Mouse (Mus musculus) spleen, postnatal 14 days (tissue): ENCODE data around the gene Card14.

ENCODE experiments used
- DNase-seq, 2 experiments: peaks; one replicate each; pipeline ENCODE4 v3.0.0; 2021 to 2022; ENCODE audit warnings: low spot score in 2 of 2

Gene Card14

DNA sequence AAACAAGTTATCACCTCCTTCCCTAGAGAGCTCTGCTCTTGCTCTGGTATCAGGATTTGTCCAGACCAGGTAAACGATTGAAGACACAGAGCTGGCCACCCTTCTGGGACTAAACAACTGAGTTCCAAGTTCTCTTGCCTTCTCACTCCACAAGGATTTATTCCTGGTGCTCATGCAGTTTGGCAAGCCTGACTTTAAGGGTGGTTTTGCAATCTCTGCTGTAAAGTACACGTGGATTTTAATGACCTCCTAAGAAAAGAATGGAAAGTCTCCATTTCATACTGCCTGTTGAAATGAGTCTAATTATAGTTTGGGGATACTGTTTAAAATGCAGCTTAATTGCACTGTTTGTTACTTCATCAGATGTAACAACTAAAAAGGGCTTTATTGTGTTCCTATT lies 6.6 kb upstream of the Card14 start:
- no peak for DNase-seq

- peak in 1 of 2 experiments; percentile 30 for DNase-seq
These were observed 2.5 kb upstream of the Card14 start for GRCm38 (mm10) chr11:119304904-119305712.

- no peak for DNase-seq
These were observed 558 bp upstream of the Card14 start for GRCm38 (mm10) chr11:119306762-119307657.

DNA sequence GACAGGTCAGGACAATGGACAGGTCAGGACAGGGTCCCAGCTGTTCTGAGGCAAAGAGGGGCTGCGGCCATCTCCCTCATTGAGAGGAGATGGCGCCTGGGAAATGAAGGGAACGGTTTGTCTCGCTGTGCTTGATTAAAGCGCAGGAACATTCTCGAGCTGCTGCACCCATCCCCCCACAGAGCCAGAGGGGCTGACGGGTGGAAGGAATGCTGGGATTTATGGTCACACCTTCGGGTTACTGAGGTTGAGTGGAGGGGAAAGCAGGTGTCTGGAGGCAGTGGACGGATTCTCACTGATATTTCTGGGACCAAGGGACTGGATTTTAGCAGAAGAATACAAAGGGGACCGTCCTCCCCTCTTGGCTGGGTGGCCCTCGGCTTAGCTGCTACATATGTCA lies 348 bp downstream of the Card14 start:
- DNase-seq: no peak

DNA sequence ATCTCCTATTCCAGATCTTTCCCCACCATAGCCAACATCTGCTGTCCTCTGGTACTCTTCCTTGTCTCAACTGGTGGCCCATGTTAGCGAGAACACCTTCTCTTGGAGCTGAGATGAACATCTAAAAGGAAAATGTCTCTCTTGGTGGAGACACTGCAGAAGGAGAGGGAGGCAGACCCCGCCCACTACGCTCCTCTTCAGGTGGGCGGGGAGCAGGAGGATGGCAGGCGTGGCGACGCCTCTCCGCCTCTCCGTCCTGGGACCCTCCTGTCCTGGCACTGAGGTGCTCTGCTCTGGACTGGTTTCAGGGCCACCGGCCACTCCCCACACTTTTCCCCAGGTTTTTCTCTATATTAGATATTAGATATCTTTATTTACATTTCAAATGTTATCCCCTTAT lies 3.1 kb downstream of the Card14 start:
- no peak for DNase-seq

DNA sequence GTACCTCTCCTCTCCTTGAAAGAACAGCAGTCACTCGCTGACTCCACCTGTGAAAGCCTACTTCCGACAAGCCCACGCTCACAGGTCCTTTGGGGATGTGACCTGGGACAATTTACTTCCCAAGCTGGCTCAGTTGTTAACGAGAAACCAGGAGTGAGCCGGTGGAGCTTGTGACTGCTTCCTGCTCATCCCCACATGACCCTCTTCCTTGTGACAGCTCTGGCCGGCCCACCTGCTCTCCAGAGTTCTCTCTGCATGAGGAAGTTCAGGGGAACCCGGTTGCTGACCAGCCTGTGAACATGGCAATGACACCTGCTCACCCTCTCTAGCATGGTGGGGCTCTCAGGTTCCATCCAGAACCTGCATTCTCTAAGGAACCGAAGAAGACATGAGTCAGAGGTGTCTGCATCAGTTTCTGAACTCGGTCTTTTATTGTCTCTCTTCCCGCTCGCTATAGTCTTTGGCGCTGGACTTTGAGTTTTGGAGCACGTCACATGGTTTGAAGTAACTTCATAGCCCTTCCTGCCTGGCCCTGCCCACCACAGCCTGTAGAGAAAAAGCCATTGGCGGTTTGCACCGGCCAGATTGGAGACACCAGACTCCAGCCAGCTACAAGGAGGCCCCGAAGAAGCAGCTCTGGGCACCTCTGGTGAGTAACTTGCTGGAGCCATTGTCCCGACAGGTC lies 6.8 kb downstream of the Card14 start:
- no peak for DNase-seq

DNA sequence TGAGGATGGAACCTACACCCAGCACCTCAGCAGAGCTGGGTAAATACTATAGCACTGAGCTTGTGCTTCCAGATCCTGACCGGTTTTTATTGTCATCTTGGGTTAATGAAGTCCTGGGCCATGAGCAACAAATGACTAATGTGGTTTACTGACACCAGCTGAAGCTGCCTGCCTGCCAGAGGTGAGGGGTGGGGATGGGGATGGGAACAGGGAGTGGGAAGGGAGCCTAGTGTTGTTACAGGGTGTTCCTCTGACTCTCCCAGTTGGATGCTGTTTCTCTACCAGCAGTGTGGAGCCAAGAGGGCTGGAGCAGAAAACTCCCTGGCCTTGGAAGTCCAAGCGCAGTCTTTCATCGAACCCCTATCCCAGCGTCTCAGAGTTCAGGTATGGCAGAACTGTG lies 9.2 kb downstream of the Card14 start:
- DNase-seq: no peak

GRCm38 (mm10) chr11:119322521-119322920 lies 15.0 kb downstream of the Card14 start:
- no peak for DNase-seq

GRCm38 (mm10) chr11:119325068-119325467 lies 17.5 kb downstream of the Card14 start:
- DNase-seq: no peak

DNA sequence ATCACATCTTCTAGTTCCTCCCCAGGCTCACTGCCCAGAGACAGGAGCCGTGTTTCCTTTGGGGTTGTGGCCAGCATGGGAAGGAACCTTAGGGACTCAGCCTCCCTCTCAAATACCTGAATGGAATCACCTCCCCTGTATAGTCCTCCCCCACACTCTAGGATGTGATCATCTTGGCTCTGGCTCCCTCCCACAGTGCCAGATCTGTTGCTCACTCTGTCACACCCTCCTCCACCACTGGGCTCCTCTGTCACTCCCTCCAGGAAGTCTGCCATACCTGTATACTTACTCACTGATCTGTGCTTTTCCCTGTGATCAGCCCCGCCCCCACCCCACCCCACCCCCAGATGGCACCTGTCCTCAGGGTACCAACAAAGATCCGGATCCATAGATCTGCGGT lies 23.0 kb downstream of the Card14 start:
- no peak for DNase-seq

- no peak for DNase-seq
These were observed 24.4 kb downstream of the Card14 start for GRCm38 (mm10) chr11:119331970-119332369.

GRCm38 (mm10) chr11:119338271-119339059 lies 30.9 kb downstream of the Card14 start:
- DNase-seq: no peak

DNA sequence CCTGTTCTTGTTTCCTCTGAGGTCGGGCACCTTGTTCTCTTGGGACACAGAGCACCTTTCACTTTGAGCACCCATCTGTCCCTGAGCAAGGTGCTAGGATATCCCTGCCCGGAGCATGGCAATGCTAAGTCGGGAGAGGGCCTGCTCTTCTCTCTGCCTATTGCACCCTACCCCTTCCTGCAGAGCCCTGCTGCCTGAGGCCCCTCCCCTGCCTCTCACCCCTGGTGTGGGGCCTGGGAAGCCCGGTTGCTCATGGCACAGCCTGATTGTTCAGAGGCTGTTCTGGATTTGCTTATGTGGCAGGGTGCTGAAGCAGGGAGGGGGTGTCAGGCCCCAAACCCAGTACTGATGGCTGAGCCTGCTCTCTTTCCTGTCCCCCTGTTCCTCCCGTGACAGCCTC lies 31.6 kb downstream of the Card14 start:
- no peak for DNase-seq

GRCm38 (mm10) chr11:119339637-119340036 lies 32.1 kb downstream of the Card14 start:
- peak; percentile 54 to 68 for DNase-seq

DNA sequence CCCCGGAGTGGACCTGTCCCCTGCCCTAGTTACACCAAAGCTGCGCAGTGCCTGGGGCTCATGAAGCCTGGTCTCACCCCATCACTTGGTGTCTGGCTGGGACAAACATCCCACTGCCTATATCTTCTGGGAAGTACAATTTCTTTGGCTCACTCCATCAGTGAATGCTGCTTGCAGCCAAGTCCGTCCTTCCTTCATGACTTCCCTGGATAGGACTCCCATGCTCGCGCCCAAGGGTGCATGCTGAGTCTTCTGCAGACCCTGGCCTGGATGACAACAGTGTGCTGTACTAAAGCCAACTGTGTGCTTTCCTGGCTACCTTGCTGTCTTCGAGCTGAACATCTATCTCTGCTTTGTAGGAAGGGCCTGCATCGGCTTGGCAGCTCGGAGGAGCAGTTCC lies 36.6 kb downstream of the Card14 start:
- no peak for DNase-seq

GRCm38 (mm10) chr11:119344865-119345264 lies 37.3 kb downstream of the Card14 start:
- no peak for DNase-seq

GRCm38 (mm10) chr11:119347125-119347524 lies 39.6 kb downstream of the Card14 start:
- no peak for DNase-seq

- no peak for DNase-seq
These were observed 44.5 kb downstream of the Card14 start for GRCm38 (mm10) chr11:119352113-119352512.

- no peak for DNase-seq
These were observed 46.4 kb downstream of the Card14 start for GRCm38 (mm10) chr11:119353946-119354345.

DNA sequence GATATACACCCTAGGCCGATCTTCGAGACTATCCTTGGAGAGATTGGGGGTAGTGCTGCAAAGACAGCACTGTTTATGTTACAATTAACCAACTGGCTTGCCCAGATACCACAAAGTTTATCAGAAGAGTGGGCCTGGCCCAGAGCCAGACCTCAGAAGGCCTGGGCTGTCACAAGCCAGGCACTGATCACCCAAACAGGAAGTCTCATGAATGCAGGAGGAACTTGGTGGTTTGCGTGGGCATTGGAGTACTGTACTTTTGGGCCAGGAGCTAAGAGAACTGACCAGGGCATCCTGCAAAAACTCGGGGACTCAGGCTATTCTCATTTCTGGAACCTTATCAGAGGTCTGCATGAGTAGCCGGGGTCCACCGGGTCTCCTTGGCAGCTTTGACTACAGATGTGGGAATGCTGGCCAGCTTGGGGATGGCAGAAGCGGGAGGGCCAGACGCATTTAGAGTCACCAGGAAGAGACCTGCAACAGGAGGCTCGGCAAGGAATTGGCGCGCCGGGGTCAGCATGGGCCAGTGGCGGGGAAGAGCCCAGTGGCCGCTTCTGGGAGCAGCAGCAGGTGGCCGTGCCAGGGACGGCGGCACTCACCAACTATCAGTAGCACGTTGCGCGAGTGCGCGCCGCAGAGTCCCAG lies 47.4 kb downstream of the Card14 start:
- peak; percentile 39 to 53 for DNase-seq
